Mouse (Mus musculus) right cerebral cortex, postnatal 25 days (tissue): ENCODE measurements around the gene Pask.

Experiments used
- DNase-seq: peaks from one replicate; pipeline ENCODE4 v3.0.0; 2022

Gene Pask

GRCm38 (mm10) chr1:93277041-93277440 is 66.2 kb downstream of the Pask start:
- no peak for DNase-seq

- DNase-seq: no peak
Measured at GRCm38 (mm10) chr1:93275561-93275960, 67.7 kb downstream of the Pask start.

- no peak for DNase-seq
Measured at GRCm38 (mm10) chr1:93272409-93272821, 70.9 kb downstream of the Pask start.

GRCm38 (mm10) chr1:93271751-93272150 is 71.5 kb downstream of the Pask start:
- DNase-seq: no peak

- no peak for DNase-seq
Measured at GRCm38 (mm10) chr1:93270516-93271240, 72.6 kb downstream of the Pask start.

GRCm38 (mm10) chr1:93268246-93268645 is 75.0 kb downstream of the Pask start:
- DNase-seq: no peak

GRCm38 (mm10) chr1:93267207-93267606 is 76.1 kb downstream of the Pask start:
- no peak for DNase-seq
